Mouse (Mus musculus) MEL-GATA-1-ER (cell line): ENCODE measurements around the gene Zfp740.

Source experiments
- DNase-seq: peaks from one replicate; pipeline ENCODE4 v3.0.0-alpha.2; 2012; ENCODE audit warnings: low read depth; ENCODE audit errors: extremely low read depth

Gene Zfp740

DNA sequence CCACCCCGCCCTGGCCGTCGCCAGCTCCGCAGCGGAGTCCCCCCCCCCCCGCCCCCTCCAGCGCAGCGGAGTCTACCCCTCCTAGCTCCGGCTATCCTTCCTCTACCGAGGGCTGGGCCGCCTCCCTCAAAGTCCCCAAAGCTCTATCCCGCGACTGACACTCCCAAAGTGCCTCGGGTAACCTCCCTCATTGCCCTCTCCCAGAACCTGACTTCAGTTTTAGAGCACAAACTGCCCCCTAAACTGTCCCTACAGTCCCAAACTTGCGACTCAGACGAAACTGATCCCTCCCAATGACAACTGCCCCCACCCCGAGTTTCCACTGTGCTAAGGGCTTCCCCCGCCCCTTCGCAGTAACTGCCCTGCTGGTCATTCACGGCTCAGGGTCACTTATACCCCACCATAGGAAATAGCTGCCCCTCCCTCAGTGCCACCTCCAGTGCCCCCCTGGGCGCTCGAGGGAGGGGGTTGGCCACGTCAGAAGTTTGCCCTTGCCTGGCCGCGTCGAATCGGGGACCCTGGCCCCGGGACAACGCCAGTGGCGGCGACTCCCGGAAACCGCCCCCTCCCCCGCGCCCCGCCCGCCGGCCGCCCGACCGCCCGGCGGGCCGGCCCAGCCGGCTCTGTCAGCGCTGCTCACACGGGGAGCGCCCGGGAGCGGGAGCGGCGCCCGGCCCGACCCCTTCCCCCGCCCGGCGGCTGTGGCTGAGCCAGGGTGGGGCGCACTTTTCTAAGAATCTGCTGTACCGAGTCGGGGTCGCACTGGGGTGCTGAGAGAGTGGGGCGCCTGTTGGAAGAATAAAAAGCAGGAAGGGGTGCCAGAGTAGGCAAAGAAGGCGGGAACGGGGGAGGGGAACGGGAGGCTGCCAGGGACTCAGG lies 44.4 kb downstream of the Zfp740 start:
- peak; percentile 61 for DNase-seq

DNA sequence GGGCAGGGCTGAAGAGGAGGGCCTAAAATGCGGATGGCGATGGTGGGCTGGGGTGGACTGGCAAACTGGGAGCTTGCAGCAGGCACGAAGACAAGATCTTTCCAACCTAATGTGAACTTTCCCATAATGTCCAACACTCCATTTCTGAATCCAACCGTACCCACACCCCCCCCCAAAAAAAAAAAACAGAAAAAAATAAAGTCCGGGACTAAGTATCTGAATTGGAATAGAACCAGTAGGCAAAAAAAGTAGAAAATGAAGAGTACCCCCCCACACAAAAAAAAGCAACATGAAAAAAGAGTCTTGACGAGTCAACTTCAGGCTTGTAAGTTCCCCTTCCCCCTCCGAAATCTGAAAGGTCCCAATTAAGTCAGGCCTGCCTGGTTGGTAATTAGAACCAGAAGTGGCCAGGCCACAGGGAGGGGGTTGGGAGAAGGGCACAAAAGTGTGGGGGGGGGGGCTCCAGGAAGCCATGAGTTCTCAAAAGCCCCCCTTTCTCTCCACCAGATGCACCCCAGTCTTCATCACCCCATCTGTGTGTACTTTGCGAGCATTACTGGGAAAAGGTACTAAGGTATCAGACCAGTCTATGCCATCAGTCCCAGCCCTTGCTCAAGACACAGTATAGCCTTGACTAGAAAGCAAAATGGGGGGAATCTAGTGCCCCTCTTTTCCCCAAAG lies 45.2 kb downstream of the Zfp740 start:
- DNase-seq = no peak

DNA sequence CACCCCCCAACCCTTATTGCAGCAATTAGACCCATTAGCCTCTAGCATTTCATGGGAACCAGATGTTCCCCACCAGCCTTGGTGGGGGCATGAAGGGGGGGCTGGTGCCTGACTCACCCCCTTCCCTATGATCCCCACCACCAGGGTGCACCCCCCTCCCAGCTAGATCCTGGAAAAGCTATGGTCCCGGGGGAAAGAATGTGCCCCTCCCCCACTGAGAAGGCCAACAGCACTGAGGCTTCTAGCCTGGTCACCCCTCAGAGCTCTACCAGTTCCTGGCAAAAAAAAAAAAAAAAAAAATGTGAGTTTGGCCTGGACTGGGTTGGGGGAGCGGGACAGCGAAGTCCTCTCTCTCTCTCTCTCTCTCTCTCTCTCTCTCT lies 45.8 kb downstream of the Zfp740 start:
- no peak for DNase-seq

DNA sequence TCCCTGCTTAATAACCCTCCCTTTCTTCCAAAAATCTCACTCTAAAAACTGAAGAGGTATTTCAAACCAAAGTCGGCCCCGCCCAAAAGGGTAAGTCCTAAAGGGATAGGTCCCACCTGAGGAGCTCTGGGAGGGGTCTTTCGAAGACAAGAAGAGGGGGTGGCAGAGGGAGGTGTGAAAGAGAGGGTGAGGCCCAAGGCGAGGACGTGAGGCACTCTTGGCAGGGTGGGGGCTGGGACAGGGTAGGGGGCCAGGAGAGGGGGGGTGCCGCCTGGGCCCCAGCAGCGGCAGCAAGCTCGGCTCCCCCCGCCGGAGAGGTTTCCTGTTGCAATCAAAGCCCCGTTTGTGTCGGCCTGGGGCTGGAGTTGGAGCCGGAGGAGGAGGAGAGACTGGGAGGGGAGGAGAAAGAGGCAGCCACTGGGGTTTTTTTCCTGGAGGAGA lies 46.2 kb downstream of the Zfp740 start:
- DNase-seq = no peak

DNA sequence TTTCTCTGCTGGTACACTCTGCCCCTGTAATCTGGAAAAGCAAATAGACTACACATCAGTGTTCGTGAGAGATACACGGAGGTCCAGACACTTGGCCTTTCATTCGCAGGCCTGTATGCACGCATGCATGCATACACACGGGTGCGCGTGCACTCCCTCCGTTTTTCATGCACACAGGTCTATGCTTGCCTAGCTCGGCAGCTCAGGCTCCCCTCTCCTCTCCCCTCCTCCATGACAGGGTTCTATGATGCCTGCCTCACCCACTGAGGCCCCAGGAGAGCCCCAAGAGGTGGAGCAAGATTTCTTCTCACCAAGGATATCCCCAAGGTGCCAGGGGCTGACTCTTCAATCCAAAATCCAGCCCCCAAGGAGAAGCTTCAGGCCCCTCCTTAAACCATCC lies 46.9 kb downstream of the Zfp740 start:
- no peak for DNase-seq

DNA sequence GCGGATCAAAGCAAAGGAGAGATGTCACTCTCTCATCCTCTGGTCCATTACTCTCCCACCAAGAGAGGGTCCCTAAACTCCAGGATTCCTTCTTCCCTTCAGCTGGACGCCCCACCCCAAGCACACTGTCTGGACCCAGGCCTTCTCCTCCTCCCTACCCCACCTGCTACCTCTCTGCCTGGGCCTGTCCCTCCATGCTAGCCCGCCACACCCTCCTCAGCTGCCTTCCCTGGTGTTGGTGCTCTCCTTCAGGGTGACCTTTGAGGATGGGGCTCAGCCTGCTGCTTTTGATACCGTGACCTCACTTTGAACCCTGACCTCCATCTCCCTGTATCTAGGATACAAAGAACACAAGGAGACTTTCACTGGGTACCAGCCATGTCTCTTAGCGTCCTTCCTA lies 47.5 kb downstream of the Zfp740 start:
- no peak for DNase-seq

DNA sequence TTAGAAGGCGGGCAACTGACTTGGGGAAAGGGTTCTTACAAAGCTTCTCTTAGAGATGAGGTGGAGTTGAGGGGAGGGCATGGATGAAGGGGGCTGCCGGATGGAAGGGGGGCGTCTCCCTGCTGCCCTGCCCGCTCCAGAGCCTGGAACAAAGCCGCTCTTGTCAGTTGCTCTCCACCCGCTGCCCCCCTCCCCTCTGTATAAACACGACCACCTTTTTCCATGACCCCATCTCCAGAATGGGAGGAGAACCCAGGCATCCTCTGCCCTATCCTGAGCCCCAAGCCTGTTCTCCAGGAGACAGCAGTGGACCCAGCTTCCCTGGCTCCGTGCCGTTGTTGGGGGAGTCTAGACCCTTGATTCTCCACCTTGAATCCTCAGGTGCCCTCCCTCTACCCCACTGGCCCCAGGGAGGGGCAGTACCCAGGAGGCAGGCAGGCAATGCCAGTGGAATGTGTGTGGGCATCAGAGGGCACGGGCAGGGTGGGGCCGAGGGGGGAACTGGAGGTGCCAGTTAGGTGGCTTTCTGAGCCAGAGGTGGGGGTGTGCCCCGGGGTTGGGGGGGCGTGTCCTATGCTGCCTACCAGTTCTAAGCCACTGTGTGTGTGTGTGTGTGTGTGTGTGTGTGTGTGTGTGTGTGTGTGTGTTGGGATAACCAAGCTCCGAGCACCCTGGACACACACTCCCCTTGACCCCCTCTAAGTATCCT lies 52.7 kb downstream of the Zfp740 start:
- DNase-seq = no peak

DNA sequence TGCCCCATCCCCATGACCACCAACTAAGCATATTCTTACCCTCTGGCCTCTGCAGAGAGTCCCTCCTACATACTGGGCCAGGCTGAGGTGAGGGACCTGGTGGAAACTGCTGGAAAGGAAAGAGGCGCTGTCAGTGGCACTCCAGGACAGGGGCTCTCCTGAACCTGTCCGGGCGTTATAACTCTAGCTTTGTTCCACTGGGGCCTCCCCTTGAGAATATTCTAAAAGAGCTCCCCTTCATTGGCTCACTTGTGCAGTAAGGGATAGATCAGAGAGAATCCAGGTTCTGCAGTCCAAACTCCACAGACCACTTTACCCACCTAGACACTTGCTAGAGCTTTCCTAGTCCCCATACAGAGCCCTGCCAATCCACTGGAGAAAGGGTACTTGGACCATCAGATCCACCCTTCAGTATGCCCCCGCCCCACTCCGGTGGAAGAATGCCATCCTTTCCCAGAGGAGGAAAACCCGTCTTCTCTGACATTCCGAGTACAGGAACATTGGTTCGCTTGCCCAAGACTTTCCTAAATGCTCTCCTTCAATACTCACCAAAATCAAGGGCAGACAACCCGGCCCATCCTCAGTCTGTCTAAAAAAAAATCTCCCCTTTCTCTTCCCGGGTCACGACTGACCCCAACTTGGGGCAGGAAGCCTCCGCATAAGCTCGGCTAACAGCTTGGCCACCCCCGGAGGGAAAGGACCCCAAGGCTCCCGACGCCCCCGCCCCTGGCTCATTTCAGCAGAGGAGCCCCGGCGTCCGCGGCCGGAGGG lies 53.6 kb downstream of the Zfp740 start:
- DNase-seq = no peak

DNA sequence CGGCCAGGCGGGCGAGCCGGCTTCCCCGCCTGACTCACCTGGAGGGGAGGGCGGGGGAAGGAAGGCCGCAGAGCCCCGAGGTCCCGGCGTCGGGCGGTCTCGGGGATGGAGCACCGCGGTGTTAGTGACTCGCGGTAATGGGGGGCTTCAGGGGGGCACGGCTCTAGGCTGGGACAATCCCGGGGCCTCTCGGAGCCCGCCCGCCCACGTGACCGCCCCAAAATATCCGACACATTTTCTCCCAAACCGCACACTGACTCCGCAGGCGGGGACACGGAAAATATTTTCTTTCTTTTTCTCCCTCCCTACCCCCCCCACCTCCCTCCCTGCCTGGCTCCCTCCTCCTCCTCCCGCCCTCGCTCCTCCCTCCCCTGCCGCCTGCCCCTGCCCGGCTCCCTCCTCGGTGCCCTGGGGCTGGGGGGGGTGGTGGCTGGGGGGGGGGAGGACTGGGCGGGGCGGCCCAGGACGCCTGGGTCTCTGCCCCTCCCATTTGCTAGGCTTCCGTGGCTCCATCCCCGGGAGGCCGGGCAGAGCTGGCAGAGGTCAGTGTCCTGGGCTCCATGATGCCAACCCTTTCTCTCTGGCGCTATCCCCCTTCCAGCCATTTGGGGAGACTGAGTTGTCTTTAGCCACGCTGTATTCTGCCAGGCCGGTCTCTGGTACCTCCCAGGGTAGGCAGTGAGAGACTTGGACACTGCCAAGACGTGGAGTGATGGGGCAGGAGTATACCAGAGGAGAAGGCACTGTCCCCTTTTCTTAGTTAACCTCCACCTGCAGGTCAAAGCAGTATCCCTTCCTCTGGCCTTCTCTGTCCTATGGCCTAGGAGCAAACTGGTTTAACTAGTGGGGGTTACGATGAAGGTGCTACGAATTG lies 54.4 kb downstream of the Zfp740 start, which contains the start of gene Rarg:
TSS of gene Rarg (minus strand) at position 316 of the 874 bp plus-strand sequence.
- no peak for DNase-seq

DNA sequence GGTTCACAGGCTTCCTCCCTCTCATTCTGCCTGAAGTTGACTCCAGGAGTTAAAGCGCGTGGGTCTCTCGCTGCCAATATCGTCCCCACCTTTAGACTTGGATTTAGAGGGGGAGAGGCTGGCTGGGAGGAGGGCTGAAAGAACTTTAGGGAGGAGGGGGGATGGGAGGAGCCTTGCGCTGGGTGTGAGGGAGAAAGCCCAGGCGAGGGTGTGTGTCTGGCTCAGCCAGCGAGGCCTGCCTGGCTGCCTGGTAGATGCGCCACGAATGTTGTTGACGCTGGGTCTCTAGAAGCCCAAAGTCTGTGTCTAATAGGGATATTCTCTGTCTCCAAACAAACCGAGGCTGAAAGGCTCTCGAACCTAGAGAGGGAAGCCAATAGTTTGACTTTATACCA lies 55.0 kb downstream of the Zfp740 start:
- no peak for DNase-seq

DNA sequence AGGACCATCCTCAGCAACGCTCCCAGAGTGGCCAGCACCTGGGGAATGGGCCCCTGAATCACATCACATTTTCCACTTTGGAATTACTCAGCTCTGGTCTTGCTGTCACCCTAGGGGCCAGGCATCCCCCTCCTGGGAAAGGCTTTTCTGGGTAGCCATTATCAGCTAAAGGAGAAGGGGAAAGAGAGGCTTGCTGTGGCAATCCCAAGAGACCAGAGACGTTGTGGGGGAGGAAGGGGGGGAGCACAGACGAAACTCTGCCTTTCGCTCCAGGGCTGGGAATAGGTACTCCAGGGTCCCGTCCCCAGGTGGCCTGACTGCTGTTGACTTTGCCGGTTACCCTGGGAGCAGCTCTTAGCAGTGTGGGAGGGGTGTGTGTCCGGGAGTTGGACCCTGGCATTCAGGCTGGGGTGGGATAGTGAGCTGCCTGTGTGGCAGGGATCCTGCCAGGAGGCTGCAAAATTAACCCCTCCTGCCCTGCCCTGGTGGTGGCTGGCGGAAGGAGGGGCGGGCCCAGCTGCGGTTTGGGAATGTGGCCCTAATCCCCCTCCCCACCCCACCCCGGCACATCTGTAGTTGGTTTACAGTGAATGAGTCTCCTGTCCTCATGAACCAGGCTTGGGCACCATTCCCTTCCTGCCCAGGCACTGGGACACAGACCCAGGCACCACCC lies 55.7 kb downstream of the Zfp740 start:
- no peak for DNase-seq

DNA sequence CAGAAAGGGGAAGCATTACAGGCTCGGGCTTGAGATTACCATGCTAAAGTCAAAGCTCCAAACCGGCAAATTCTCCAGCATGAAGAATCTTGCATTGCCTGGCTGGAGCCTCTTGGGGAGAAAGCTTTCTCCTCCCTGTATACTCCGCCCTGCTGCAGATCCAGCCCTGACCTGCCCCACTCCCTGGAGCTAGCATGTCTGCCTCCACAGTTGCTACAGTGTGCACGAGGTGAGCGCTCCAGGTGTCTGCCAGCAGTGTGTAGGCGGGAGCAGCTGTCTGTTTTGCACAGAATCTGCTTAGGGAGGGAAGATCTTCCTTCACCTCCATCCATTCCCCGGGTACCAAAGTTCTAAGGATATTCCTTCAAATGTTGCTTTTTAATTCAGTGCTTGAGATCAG lies 59.5 kb downstream of the Zfp740 start:
- DNase-seq = no peak

DNA sequence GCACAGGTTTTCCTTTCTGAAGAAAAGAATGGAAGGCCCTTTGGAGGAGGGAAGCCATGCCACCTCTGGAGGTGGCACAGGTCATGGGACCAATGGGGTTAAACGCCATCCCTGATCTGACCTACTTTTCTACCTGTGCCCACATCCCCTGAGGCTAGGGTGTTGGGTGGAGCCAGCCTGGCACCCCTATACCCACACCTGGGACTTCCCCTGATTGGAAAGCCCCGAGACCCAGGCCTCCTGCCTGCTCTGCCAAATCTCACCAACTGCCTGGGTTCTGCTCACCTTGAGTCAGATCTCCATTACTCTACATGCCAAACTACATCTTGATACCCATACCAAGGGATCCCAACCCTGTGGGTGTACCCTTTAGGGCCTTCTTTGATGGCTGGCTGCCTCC lies 60.0 kb downstream of the Zfp740 start:
- DNase-seq = no peak
